Mouse (Mus musculus) brain, embryonic 14.5 days (tissue): ENCODE data around the gene Bahd1.

ENCODE experiments used
- CTCF ChIP-seq: fragments of 200-500 bp; IDR thresholded peaks from 2 replicates; pipeline ENCODE4 v1.5.1; 2012; ENCODE audit warnings: inconsistent platforms, mild to moderate bottlenecking, moderate library complexity, borderline replicate concordance; ENCODE audit not compliant: insufficient read depth, insufficient read length; ENCODE audit errors: extremely low read depth
- POLR2A ChIP-seq: fragments of 200-500 bp; IDR thresholded peaks from 2 replicates; pipeline ENCODE4 v1.6.1; 2012; ENCODE audit warnings: mild to moderate bottlenecking, inconsistent platforms, borderline replicate concordance; ENCODE audit not compliant: poor library complexity, insufficient read depth, insufficient read length, severe bottlenecking; ENCODE audit errors: extremely low read depth

DNA sequence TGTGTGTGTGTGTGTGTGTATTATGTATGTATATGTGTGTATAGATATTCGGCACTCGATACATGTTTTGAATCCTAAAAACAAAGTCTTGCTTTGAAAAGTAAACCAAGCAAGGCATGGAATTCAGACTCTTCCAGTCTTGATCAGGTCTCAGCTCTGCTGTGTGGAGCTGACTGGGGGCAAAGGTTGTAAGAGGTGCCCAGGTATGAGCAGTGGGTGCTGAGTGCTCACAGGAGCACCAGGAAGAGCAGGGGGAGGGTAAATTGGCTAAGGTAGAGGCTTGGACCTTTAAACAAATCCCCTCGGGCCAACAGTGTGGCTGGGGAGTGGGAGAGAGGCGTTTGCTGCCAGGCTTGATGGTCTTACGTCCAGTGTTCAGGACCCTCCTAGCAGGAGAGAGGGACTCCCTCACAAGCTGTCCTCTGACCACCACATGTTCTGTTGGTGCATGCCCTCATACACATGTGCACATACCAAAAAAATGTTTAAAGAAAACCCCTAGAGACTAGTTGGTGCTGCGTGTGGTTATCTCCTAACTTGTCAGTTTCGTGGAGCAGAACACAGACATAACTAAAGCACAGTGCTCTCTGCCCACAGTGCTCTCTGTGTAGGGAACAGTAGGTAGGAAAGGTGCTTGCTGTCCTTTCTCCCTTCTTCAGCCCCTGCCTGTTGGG, 10.6 kb downstream of the Bahd1 start:
- no peak for TF ChIP-seq POLR2A
- no peak for TF ChIP-seq CTCF
